Comparison of ENCODE assay signal across 29 mouse cellular contexts in genomic region chr11:101186526-101187247, GRCm38 (mm10). TPM values are rescaled to one million over a fixed set of nuclear protein-coding genes. Genes with fewer than 3 reads are reported as not detected.
DNase-seq lines count a peak whose midpoint lies in the region; ATAC-seq and TF ChIP-seq lines count a peak whose summit lies in the region.
"Had no signal": no experiment of that assay in that cellular context is flagged by ENCODE, and none has a peak within 500 bp of the region (broad histone marks: within the 10 kb centered on the region; RNA-seq: fewer than 3 reads in every experiment).

No protein-coding gene starts in this region.

- no peaks in the 10 kb centered on the region for H3K36me3 ChIP-seq in forebrain, embryonic 10.5 days (replicated peaks)
- no peaks in the 10 kb centered on the region for H3K36me3 ChIP-seq in forebrain, embryonic 16.5 days (ENCODE audit: control insufficient read depth, insufficient read depth)
- no peaks in the 10 kb centered on the region for H3K36me3 ChIP-seq in testis, adult 2 months (ENCODE audit: control insufficient read depth, insufficient read depth, low read length)
- no peaks in the 10 kb centered on the region for H3K36me3 ChIP-seq in embryonic facial prominence, embryonic 10.5 days (replicated peaks)
- H3K36me3 ChIP-seq: hindbrain, embryonic 10.5 days; intestine, embryonic 15.5 days; limb, embryonic 10.5 days; limb, embryonic 15.5 days; liver, embryonic 13.5 days; midbrain, embryonic 12.5 days; neural tube, embryonic 12.5 days had no signal

- H3K9ac ChIP-seq in forebrain, embryonic 16.5 days (replicated peaks; ENCODE audit: low read depth, low read length), result no peak overlapping the region
- H3K9ac ChIP-seq: intestine, embryonic 15.5 days; limb, embryonic 15.5 days; liver, embryonic 13.5 days; midbrain, embryonic 12.5 days; neural tube, embryonic 12.5 days had no signal

- no peak for DNase-seq in forebrain, embryonic 10.5 days (ENCODE audit: extremely low spot score, low spot score)
- DNase-seq in testis, postnatal 14 days (ENCODE audit: low spot score), result no peak
- peak; percentile 76 for DNase-seq in cerebellum, adult 9-11 months
- DNase-seq in embryonic facial prominence, embryonic 10.5 days (ENCODE audit: low spot score), result no peak
- DNase-seq in right cerebral cortex, adult 2 months (ENCODE audit: low spot score in 2 of 2), result no peak
- no peak for DNase-seq in lung, adult 2 months
- DNase-seq: adrenal gland, adult 2 months; gastrocnemius, adult 2 months; gastrocnemius, postnatal 36 days; heart, adult 2 months; heart, postnatal 14 days; kidney, adult 2 months; kidney, postnatal 4 days; liver, embryonic 13.5 days; lung, adult 18-20 months; right cerebral cortex, adult 18-20 months had no signal

- no peak overlapping the region for H3K4me3 ChIP-seq in forebrain, embryonic 10.5 days
- H3K4me3 ChIP-seq in forebrain, embryonic 16.5 days (replicated peaks; ENCODE audit: low read length), result no peak overlapping the region
- H3K4me3 ChIP-seq in testis, adult 2 months (ENCODE audit: control insufficient read depth, low read depth, low read length), result no peak overlapping the region
- H3K4me3 ChIP-seq in embryonic facial prominence, embryonic 10.5 days, result 0 out of 2 replicates have a peak overlapping the region, but pooled peaks have one; percentile 3
- H3K4me3 ChIP-seq in lung, adult 2 months (replicated peaks; ENCODE audit: extremely low read depth, low read depth, low read length), result no peak overlapping the region
- H3K4me3 ChIP-seq: gastrocnemius, adult 2 months; heart, adult 2 months; hindbrain, embryonic 10.5 days; intestine, embryonic 15.5 days; limb, embryonic 10.5 days; limb, embryonic 15.5 days; liver, embryonic 13.5 days; midbrain, embryonic 12.5 days; myocyte; neural tube, embryonic 12.5 days had no signal

- 0 out of 2 replicates have a peak, but pooled peaks have one; percentile 18 for TF ChIP-seq POLR2A in testis, adult 2 months (IDR thresholded peaks at IDR 0.05; ENCODE audit: control insufficient read depth, low read depth, low read length)
- no peak for TF ChIP-seq POLR2A in lung, adult 2 months (IDR thresholded peaks at IDR 0.05; ENCODE audit: borderline replicate concordance, extremely low read depth, low read depth, low read length)

- peaks cover 43% of the 10 kb centered on the region for H3K4me1 ChIP-seq in forebrain, embryonic 10.5 days
- peaks cover 16% of the 10 kb centered on the region for H3K4me1 ChIP-seq in forebrain, embryonic 16.5 days (replicated peaks; ENCODE audit: control insufficient read depth, insufficient read depth, low read length)
- H3K4me1 ChIP-seq in testis, adult 2 months (ENCODE audit: control insufficient read depth, insufficient read depth, low read length), result no peaks in the 10 kb centered on the region
- H3K4me1 ChIP-seq in embryonic facial prominence, embryonic 10.5 days, result peaks cover 31% of the 10 kb centered on the region
- peaks cover 2% of the 10 kb centered on the region; the same call in 1 of the 2 replicates for H3K4me1 ChIP-seq in lung, adult 2 months (ENCODE audit: control insufficient read depth, insufficient read depth, low read length)

- no peak for TF ChIP-seq CTCF in testis, adult 2 months (IDR thresholded peaks at IDR 0.05; ENCODE audit: control insufficient read depth, insufficient read depth, insufficient replicate concordance, low read depth, low read length)
- TF ChIP-seq CTCF in lung, adult 2 months (IDR thresholded peaks at IDR 0.05; ENCODE audit: insufficient read depth, low read length), result no peak

- WGBS in forebrain, embryonic 10.5 days, result 88% methylated on average over 27 of the region's 27 CpGs
- WGBS in forebrain, embryonic 16.5 days, result 83% methylated on average over 27 of the region's 27 CpGs
- WGBS in embryonic facial prominence, embryonic 10.5 days, result 87% methylated on average over 27 of the region's 27 CpGs
- WGBS in lung, adult 2 months, result 90% methylated on average over 27 of the region's 27 CpGs

- H3K27me3 ChIP-seq in forebrain, embryonic 10.5 days (ENCODE audit: poor library complexity, severe bottlenecking), result peaks cover 19% of the 10 kb centered on the region
- no peaks in the 10 kb centered on the region for H3K27me3 ChIP-seq in forebrain, embryonic 16.5 days (replicated peaks; ENCODE audit: control insufficient read depth, insufficient read depth, low read length)
- H3K27me3 ChIP-seq in testis, adult 2 months (ENCODE audit: control insufficient read depth, insufficient read depth, low read length), result no peaks in the 10 kb centered on the region
- H3K27me3 ChIP-seq in embryonic facial prominence, embryonic 10.5 days (replicated peaks; ENCODE audit: low read depth, poor library complexity, severe bottlenecking), result peaks cover 24% of the 10 kb centered on the region
- H3K27me3 ChIP-seq: intestine, embryonic 15.5 days; limb, embryonic 15.5 days; neural tube, embryonic 12.5 days had no signal

- H3K27ac ChIP-seq in forebrain, embryonic 10.5 days, result 0 out of 2 replicates have a peak overlapping the region, but pooled peaks have one; percentile 51
- H3K27ac ChIP-seq in forebrain, embryonic 16.5 days (ENCODE audit: low read length), result no peak overlapping the region
- H3K27ac ChIP-seq in testis, adult 2 months (ENCODE audit: control insufficient read depth, insufficient read depth, low read depth, low read length), result no peak overlapping the region
- H3K27ac ChIP-seq in embryonic facial prominence, embryonic 10.5 days (replicated peaks), result no peak overlapping the region
- H3K27ac ChIP-seq: gastrocnemius, adult 2 months; heart, adult 2 months; hindbrain, embryonic 10.5 days; intestine, embryonic 15.5 days; limb, embryonic 10.5 days; limb, embryonic 15.5 days; midbrain, embryonic 12.5 days; neural tube, embryonic 12.5 days had no signal

- no peak for ATAC-seq in forebrain, embryonic 16.5 days
- ATAC-seq: CD4-positive, CD25-positive, alpha-beta regulatory T cell, adult 4 months; forebrain, embryonic 14.5 days; hindbrain, embryonic 16.5 days; intestine, embryonic 15.5 days had no signal

- H3K4me2 ChIP-seq in forebrain, embryonic 16.5 days (ENCODE audit: low read length), result no peak overlapping the region
- H3K4me2 ChIP-seq: intestine, embryonic 15.5 days; limb, embryonic 15.5 days; liver, embryonic 13.5 days; midbrain, embryonic 12.5 days; neural tube, embryonic 12.5 days had no signal

- no peaks in the 10 kb centered on the region for H3K9me3 ChIP-seq in forebrain, embryonic 10.5 days
- no peaks in the 10 kb centered on the region for H3K9me3 ChIP-seq in forebrain, embryonic 16.5 days (ENCODE audit: control insufficient read depth, low read length)
- no peaks in the 10 kb centered on the region for H3K9me3 ChIP-seq in embryonic facial prominence, embryonic 10.5 days
- H3K9me3 ChIP-seq: hindbrain, embryonic 10.5 days; intestine, embryonic 15.5 days; limb, embryonic 10.5 days; limb, embryonic 15.5 days; liver, embryonic 13.5 days; midbrain, embryonic 12.5 days; neural tube, embryonic 12.5 days had no signal

RNA-seq across cellular contexts. Expression of gene Ccr10, which starts 11.4 kb away (rescaled TPM):
- polyA plus RNA-seq in forebrain, embryonic 10.5 days (2016; fragmentation: Nextera tagmentation; extraction: Ambion mirVana), result not detected in 2 replicates
- 0.14 TPM in 1 of 2 replicates, not detected in the other for polyA plus RNA-seq in forebrain, embryonic 16.5 days (2015; fragmentation: Nextera tagmentation; extraction: Ambion mirVana)
- polyA plus RNA-seq in testis, adult 2 months (2012; rRNA removed), result 0.05 TPM in 1 of 2 replicates, not detected in the other
- polyA plus RNA-seq in embryonic facial prominence, embryonic 10.5 days (2016; fragmentation: Nextera tagmentation; extraction: Ambion mirVana), result 0.16 TPM in 1 of 2 replicates, not detected in the other
- 0.45 and 0.62 TPM in 2 replicates for polyA plus RNA-seq in lung, adult 2 months (2012; rRNA removed)
- polyA plus RNA-seq: heart, embryonic 14.5 days; limb, embryonic 10.5 days; liver, embryonic 13.5 days had no signal

RNA-seq across cellular contexts. Expression of gene Plekhh3, which starts 15.5 kb away (rescaled TPM):
- 3.5 and 4.8 TPM in 2 replicates for polyA plus RNA-seq in forebrain, embryonic 10.5 days (2016; fragmentation: Nextera tagmentation; extraction: Ambion mirVana)
- polyA plus RNA-seq in forebrain, embryonic 16.5 days (2015; fragmentation: Nextera tagmentation; extraction: Ambion mirVana), result 4.8 and 5.8 TPM in 2 replicates
- 2.6 and 4.1 TPM in 2 replicates for polyA plus RNA-seq in testis, adult 2 months (2012; rRNA removed)
- 3.7 and 4.0 TPM in 2 replicates for polyA plus RNA-seq in embryonic facial prominence, embryonic 10.5 days (2016; fragmentation: Nextera tagmentation; extraction: Ambion mirVana)
- 41.2 and 47.4 TPM in 2 replicates for polyA plus RNA-seq in lung, adult 2 months (2012; rRNA removed)
- polyA plus RNA-seq: CD4-positive, CD25-positive, alpha-beta regulatory T cell, adult 4 months had no signal

RNA-seq across cellular contexts. Expression of gene Cntnap1, which starts 16.4 kb away (rescaled TPM):
- polyA plus RNA-seq in forebrain, embryonic 10.5 days (2016; fragmentation: Nextera tagmentation; extraction: Ambion mirVana), result 0.12 and 0.16 TPM in 2 replicates
- polyA plus RNA-seq in forebrain, embryonic 16.5 days (2015; fragmentation: Nextera tagmentation; extraction: Ambion mirVana), result 0.77 and 1.5 TPM in 2 replicates
- 0.40 and 0.44 TPM in 2 replicates for polyA plus RNA-seq in testis, adult 2 months (2012; rRNA removed)
- polyA plus RNA-seq in embryonic facial prominence, embryonic 10.5 days (2016; fragmentation: Nextera tagmentation; extraction: Ambion mirVana), result 0.23 and 0.31 TPM in 2 replicates
- polyA plus RNA-seq in lung, adult 2 months (2012; rRNA removed), result 2.6 and 2.7 TPM in 2 replicates

RNA-seq across cellular contexts. Expression of gene Tubg2, which starts 31.0 kb away (rescaled TPM):
- 2.3 and 2.7 TPM in 2 replicates for polyA plus RNA-seq in forebrain, embryonic 10.5 days (2016; fragmentation: Nextera tagmentation; extraction: Ambion mirVana)
- 36.2 and 43.0 TPM in 2 replicates for polyA plus RNA-seq in forebrain, embryonic 16.5 days (2015; fragmentation: Nextera tagmentation; extraction: Ambion mirVana)
- 1.6 and 1.9 TPM in 2 replicates for polyA plus RNA-seq in testis, adult 2 months (2012; rRNA removed)
- polyA plus RNA-seq in embryonic facial prominence, embryonic 10.5 days (2016; fragmentation: Nextera tagmentation; extraction: Ambion mirVana), result 4.9 and 5.7 TPM in 2 replicates
- polyA plus RNA-seq in lung, adult 2 months (2012; rRNA removed), result 2.4 and 3.2 TPM in 2 replicates

RNA-seq across cellular contexts. Expression of gene Ezh1, which starts 39.6 kb away (rescaled TPM):
- 9.9 and 10.2 TPM in 2 replicates for polyA plus RNA-seq in forebrain, embryonic 10.5 days (2016; fragmentation: Nextera tagmentation; extraction: Ambion mirVana)
- polyA plus RNA-seq in forebrain, embryonic 16.5 days (2015; fragmentation: Nextera tagmentation; extraction: Ambion mirVana), result 24.8 and 27.0 TPM in 2 replicates
- 14.3 and 14.5 TPM in 2 replicates for polyA plus RNA-seq in testis, adult 2 months (2012; rRNA removed)
- 13.3 and 14.5 TPM in 2 replicates for polyA plus RNA-seq in embryonic facial prominence, embryonic 10.5 days (2016; fragmentation: Nextera tagmentation; extraction: Ambion mirVana)
- 38.9 and 50.1 TPM in 2 replicates for polyA plus RNA-seq in lung, adult 2 months (2012; rRNA removed)
